Mouse (Mus musculus) left cerebral cortex, postnatal 14 days (tissue): ENCODE measurements around the gene Prmt8. TPM values are rescaled to one million over a fixed set of nuclear protein-coding genes. Genes with fewer than 3 reads are reported as not detected.

ENCODE experiments used
- DNase-seq, 2 experiments: peaks; one replicate each; pipeline ENCODE4 v3.0.0; 2021 to 2022; ENCODE audit warnings: low spot score in 2 of 2, mixed read lengths in 1 of 2
- intact Hi-C: fragments of 180-260 bp; cut with DNase I; formaldehyde crosslinking; loops from one replicate; pipeline ENCODE4 v1.15.1; 2025
- total RNA-seq, 2 experiments: library from RNA; stranded (reverse); gene quantifications; 2 replicates each; pipeline ENCODE4 v1.2.3; 2021

The Prmt8 gene
- total RNA-seq, 2 experiments from 2014 or later: 115 to 139 TPM

DNA sequence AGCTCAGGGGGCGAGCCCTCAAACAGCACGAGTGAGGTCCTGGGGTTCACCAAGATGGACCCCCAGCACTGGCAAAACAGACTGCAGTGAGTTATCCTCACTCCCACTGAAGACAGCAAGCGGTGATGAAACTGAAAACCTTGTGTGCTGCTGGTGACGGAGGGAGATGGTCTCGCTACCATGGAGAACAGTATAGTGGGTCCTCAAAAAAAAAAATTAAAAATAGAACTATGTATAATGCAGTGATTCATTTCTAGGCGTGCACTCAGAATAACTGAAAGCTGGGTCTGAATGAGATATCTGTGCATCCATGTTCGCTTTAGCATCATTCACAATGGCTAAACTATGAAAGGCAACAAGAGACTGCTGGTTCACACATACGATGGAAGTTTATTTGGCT, 20.5 kb downstream of the Prmt8 start:
- peak in 1 of 2 experiments; percentile 40 for DNase-seq
- intact Hi-C loops: no loop called here

DNA sequence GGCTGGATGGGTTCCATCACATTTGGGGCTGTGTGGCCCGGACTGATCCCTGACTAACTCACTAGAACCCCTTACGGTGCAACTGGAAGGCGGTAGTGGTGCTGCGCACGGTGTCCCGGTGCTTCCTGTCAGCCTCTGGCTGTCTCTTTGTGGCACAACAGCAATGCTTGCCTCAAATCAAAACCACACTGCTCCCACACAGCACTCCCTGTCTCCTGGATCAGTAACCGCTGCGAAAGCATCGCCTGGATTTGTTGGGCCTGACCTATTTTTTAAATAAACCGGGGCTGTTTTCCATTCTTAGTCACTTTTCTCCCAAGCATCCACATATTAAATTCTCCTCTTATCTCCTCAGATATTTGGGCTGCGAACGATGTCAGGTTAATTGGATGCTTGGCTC, 27.0 kb downstream of the Prmt8 start:
- DNase-seq: no peak
- intact Hi-C loops: no loop called here

GRCm38 (mm10) chr6:127741162-127741561, 28.1 kb downstream of the Prmt8 start:
- DNase-seq: no peak
- intact Hi-C loops: no loop called here

- no peak for DNase-seq
- intact Hi-C loops: no loop called here
These were observed 28.6 kb downstream of the Prmt8 start for GRCm38 (mm10) chr6:127740711-127741110.

DNA sequence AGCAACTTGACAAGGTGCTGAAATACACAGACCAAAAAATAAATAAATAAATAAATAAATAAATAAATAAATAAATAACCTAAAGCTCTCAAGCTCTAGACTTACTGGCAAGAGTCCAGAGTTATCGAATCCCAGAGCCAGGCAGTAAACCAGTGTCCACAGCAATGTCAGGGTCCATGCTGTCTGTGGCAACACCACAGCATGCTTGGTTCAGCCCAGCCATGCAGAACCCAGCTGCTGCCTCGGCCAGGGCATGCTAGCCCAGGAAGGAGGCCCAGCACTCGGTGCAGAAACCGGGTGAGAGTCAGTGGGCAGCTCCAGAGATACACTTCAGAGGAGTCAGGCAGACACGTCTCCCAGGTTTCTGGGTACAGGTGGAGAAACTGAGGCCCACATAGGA, 29.4 kb downstream of the Prmt8 start:
- no peak for DNase-seq
- intact Hi-C loops: no loop called here

DNA sequence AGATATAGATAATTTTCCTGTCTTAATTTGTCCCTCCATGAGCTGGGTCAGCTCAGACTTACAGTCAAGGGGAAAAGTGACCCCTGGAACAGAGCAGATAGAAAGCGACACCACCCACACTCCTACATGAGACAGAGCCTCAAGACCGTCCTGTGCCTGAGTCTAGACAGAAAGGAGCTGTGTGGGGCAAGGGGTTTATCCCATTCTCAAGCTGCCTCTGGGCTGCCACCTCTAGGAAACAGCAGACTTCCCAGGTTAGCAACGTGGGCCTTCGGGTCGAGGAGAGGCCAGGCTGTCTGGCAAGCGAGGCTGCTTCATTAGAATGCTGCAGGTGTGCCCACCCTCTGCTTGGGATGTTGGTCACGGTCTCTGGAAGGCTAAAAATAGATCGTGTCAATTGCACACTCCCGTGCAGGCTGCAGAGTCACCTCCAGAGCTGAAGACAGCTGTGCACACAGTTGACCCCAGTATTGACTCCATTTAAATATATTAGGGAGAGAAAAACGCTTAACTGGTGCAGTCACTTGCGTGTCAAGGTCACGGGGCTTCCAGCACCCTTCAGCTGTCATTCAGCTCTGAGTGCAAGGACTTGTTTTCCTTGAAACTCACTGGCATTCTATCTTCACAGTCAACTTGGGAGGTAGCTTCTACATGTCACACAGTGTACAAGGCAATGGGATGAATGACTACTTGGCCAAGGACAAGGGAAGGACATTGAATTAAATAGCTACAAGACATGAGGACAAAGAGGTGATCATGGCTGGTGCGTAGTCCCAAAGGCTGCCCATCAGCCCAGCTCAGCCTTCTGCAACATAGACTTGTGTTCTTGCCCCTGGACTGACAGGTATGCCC, 33.9 kb downstream of the Prmt8 start:
- intact Hi-C loops: no loop called here
- DNase-seq: no peak

DNA sequence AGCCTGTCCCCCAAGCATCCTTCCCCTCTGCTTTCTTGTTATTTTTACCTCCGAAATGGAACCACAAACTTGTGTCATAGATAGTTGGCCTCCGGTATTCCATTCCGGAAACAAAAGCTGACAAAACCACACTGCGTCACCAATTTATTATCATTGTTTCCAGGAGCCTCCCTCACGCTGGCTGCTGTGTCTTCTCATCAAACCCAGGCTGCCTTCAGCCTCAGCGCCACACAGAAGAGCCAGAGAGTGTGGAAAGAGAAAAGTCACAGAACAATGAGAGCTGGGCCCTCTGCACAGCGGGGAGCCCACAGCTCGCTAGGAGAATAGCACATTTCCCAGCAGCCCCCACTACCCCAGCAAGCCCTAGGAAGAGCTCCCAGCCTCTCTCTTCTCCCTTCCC, 46.1 kb downstream of the Prmt8 start:
- intact Hi-C loops: no loop called here
- DNase-seq: no peak

DNA sequence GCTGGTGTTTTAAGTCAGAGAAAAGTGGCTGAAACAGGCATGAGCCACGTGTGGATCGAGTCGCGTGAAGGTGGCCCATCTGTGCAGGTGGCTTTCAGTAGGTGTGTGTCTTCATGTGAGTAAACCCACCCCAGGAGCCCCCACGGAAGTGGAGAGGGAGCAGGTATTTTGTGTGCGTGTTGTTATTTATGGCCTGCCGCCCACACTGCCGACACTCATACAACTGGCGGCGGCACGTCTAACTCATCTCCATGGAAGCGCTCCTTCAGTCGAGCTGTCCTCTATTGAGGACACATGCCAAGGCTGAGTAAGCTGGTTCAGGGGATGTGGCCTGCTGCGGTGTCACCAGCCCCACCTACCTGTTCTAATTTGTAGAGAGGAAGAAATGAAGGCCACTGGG, 49.4 kb downstream of the Prmt8 start:
- intact Hi-C loops: no loop called here
- peak; percentile 44 to 51 for DNase-seq

DNA sequence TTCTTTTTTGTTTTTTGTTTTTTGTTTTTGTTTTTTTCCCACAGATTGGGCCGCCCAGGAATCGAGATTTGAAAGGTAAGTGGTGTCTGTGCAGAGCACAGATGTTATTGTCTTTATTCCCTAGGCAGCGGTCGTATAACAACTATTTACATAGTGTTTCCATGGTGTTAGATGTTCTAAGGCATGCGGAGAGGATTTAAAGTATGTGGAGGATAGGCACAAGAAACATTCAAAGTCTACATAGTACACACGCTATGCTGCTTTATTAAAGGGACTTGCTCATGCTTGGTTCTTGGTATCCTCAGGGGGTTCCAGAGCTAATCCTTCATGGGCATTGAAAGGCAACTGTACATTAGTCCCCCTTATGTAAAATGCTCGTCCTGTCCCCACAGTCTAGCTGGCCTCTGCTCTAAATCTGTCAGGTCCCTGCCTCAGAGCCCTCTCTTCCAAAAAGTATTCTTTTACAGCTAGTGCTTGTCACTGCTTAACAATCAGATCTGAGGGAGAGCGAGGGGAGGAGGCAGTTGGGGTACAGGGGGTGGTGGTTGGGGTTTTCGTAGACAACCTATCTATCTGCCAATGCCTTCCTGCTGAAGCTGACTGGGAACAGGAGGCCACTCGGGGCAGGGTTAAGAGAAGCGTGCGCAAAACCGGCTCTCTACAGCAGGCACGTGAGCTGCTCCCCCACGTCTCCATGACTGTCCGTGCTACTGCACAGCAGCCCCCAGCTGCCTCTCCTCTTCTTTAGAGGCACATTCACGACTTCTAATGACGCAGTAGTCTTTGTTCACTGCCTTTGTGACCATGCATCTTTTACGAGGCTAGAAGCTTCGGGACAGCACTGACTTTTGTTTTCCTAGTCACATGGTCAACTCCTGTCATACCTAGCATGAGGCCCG, 51.8 kb downstream of the Prmt8 start:
- intact Hi-C loops: no loop called here
- no peak for DNase-seq

DNA sequence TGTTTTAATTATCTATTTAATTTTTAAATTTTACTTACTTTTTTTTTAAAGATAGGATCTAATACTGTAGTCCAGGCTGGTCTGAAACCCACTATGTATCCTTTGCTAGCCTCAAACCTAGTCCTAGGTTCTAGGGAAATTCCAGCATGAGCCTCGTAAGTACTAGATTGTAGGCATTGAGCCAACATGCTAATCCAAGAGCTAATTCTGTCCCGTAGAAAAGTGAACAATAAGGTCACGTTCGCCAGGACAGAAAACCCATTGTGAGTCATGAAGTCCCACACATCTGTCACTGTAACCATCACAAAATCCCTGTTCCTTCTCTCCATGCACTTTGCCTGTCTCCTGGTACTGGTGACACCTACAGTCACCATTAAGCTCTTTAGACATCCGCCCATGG, 53.8 kb downstream of the Prmt8 start:
- DNase-seq: no peak
- intact Hi-C loops: no loop called here

- intact Hi-C loops: no loop called here
- no peak for DNase-seq
These were observed 54.4 kb downstream of the Prmt8 start for GRCm38 (mm10) chr6:127714906-127715305.

- DNase-seq: no peak
- intact Hi-C loops: no loop called here
These were observed 61.0 kb downstream of the Prmt8 start for GRCm38 (mm10) chr6:127708218-127708628.

DNA sequence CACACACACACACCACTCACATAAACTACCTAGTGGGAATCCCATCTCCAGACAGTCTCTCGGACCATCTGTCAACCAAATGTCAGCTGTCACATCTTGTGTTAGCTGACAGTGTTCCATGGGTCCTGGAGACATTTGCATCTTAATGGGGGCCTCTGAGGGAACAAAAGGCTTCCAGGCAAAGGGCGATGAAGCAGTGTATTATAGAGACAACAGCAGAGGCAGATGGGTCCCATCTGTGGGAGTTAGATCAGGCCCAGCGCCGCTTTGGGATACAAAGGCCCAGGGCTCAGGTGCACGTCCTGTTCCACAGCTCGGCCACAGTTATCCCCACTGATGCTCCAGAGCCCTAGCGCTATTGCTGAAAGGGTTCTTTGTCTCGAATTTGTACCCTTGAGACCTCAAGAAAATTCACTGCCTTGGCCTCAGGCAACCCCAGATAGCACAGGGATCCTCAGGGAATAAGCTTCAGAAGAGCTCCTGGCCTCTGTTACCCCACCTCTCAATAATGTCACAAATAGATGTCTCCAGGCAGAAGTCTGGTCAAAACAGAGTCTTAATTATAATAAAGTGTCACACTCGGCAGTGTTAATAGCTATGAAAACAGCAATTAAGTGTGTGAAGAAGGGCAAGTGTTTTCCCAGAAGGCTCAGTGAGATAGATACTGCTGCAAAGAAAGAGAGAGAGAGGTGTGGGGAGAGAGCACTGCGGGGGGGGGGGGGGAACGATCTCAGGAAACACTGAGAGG, 68.1 kb downstream of the Prmt8 start:
- no peak for DNase-seq
- intact Hi-C loops: no loop called here

DNA sequence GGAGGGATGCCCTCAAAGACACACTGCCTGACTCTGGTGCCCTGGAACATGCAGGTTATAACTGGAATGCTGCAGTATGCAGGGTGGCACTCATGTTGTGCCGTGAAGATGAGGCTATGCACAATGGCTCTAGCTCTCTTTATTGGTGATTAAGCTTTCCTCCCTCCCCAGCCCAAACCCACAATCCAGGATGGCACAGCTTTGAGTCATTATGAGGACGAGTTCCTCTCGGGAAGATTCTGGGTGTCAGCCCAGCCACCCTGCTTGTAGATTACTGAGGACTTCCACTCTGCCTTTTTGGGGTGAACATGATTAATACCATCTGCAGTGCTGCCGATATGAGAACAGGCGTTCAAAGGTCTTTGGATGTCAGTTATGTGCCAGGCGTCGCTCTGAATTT, 75.6 kb downstream of the Prmt8 start:
- DNase-seq: no peak
- intact Hi-C loops: no loop called here

DNA sequence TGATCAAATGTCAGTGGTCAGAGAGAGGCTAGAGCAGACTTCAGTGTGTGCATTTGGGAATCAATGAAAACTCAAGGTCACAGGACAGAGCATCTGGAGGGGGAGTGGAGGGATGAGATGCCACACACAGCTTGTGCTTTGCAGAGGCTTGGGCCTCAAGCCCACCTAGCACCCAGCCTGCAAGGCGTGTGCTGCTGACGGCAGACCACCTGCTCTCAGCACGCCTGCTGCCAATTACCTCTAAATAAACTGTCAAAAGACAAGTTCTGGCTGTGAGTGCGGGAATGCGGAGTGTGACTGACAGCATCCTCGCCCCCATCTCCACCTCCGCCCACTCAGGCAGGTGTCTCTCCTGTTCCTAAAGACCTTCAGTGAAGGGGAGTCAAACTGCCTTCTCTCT, 77.0 kb downstream of the Prmt8 start:
- peak in 1 of 2 experiments; percentile 32 for DNase-seq
- intact Hi-C loops: no loop called here

DNA sequence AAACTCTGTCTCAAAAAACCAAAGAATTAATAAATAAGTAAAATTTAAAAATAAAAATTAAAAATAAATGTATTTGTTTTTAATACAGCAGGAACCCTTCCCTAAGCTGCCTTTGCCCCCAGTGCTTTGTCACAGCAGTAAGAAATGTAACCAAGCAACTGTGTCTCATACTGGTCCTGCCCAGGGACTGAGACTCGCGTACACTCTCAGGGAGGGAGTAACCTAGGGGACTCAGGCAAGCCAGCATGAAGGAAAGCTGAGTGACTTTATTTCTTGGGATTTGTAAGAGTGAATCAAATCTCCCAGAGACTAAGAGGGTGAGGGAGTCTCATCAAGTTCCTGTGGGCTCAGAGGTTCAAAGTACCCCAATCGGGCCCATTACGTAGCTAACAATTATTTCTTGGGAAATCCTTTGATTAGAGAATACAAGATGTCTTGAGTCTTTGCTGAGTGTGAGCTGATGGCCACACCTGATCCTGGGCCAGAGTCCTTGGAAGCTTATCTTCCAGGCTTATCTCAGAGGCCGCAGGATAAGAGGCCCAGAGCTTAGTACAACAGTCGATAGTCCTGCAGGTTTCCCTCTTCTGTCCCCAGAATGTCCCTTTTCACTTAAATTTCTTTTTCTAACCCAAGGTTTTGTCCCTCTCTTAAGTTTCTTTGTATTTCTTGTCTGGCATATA, 82.0 kb downstream of the Prmt8 start:
- no peak for DNase-seq
- intact Hi-C loops: no loop called here

GRCm38 (mm10) chr6:127684981-127685380, 84.3 kb downstream of the Prmt8 start:
- DNase-seq: no peak
- intact Hi-C loops: no loop called here

DNA sequence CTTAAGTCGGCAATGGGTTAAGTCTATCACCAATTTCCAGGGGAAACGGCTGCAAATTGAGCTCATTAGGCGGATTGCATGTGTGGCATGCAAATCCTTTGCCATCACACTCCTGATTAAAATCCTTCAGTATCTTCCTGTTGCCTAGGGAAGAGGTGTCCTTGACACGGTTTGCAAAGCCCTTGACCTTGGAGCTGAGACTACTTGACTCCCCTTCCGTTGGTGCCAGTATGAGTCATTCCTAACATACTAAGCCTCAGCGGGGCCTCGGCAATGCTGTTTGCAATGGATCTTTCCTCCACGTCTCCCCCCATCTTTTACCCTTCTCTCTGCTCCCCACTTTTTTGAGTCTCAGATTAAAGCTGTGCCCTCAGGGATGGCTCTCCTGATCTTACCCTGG, 85.7 kb downstream of the Prmt8 start:
- no peak for DNase-seq
- intact Hi-C loops: no loop called here

DNA sequence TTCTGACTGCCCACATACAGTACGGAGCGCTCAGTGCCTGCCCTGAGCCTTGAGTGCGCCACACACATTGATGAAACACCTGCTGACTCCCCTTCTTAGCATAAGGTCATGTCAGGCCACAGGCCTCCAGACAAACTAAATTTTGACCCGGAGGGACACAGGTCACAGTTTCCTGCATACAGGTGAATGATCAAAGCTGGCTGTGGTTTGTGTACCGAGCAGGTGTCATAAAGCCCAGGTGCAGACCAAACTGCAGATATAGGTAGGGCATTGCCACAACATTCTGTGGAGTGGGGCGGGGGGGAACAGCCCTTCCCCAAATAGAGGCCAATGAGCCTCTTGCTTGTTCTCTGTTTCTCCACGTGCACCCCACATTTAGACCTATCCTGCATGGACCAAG, 88.5 kb downstream of the Prmt8 start:
- no peak for DNase-seq
- intact Hi-C loops: no loop called here
